Mouse (Mus musculus) liver, embryonic 16.5 days (tissue): ENCODE results near the gene Dctd. TPM values are rescaled to one million over a fixed set of nuclear protein-coding genes. Genes with fewer than 3 reads are reported as not detected.
A peak's percentile ranks its signal among the peaks of the same experiment; 100 is the strongest.

Experiments
- ATAC-seq: fragments of 200-750 bp; cut with Nextera tagmentation; 2 replicates; pipeline ENCODE4 v1.8.0; 2017; ENCODE audit warnings: low read depth, mild to moderate bottlenecking, moderate number of reproducible peaks, moderate library complexity
- H3K27ac ChIP-seq: fragments of 300-500 bp; sonication (generic); 2 replicates; pipeline ENCODE4 v1.5.1; 2014; ENCODE audit warnings: mild to moderate bottlenecking, low read length
- H3K27me3 ChIP-seq: fragments of 300-500 bp; sonication (generic); 2 replicates; pipeline ENCODE4 v1.6.1; 2014; ENCODE audit warnings: low read depth, low read length, mixed read lengths; ENCODE audit not compliant: control insufficient read depth, insufficient read depth
- H3K36me3 ChIP-seq: fragments of 300-500 bp; sonication (generic); 2 replicates; pipeline ENCODE4 v1.6.1; 2014; ENCODE audit warnings: mild to moderate bottlenecking; ENCODE audit not compliant: control insufficient read depth, insufficient read depth
- H3K4me1 ChIP-seq: fragments of 300-500 bp; sonication (generic); 2 replicates; pipeline ENCODE4 v1.6.1; 2014; ENCODE audit warnings: low read depth, low read length, mixed read lengths; ENCODE audit not compliant: control insufficient read depth
- H3K4me2 ChIP-seq: fragments of 300-500 bp; sonication (generic); 2 replicates; pipeline ENCODE4 v1.6.1; 2014; ENCODE audit warnings: low read depth, low read length, mixed read lengths
- H3K4me3 ChIP-seq: fragments of 300-500 bp; sonication (generic); 2 replicates; pipeline ENCODE4 v1.5.1; 2014; ENCODE audit warnings: low read depth, mild to moderate bottlenecking, low read length
- H3K9ac ChIP-seq: fragments of 300-500 bp; sonication (generic); 2 replicates; pipeline ENCODE4 v1.6.1; 2014; ENCODE audit warnings: low read depth, low read length
- H3K9me3 ChIP-seq: fragments of 300-500 bp; sonication (generic); replicated peaks from 2 replicates; pipeline ENCODE4 v1.6.1; 2016; ENCODE audit warnings: low read length; ENCODE audit not compliant: control insufficient read depth
- WGBS: fragments of 180-500 bp; shearing (Covaris S2); extraction: QIAGEN DNeasy Blood & Tissue Kit; methylation state at CpG from one replicate; pipeline ENCODE4 v1.1.7; 2014; ENCODE audit not compliant: insufficient replicate concordance; 5-methylcytosine and 5-hydroxymethylcytosine counted together
- polyA plus RNA-seq: library from polyadenylated mRNA; unstranded; fragments of >200 nt; fragmentation: Nextera tagmentation; extraction: Ambion mirVana; gene quantifications from 2 replicates; pipeline ENCODE4 v1.2.1, GENCODE M21; 2015

Gene Dctd
- polyA plus RNA-seq, 1 experiment from 2014 or later = 4.6 TPM

GRCm38 (mm10) chr8:48136804-48137650 is 38.1 kb downstream of the Dctd start:
- Histone ChIP-seq H3K27me3 (no peaks in the 10 kb centered on the region), H3K36me3 (no peaks in the 10 kb centered on the region)

DNA sequence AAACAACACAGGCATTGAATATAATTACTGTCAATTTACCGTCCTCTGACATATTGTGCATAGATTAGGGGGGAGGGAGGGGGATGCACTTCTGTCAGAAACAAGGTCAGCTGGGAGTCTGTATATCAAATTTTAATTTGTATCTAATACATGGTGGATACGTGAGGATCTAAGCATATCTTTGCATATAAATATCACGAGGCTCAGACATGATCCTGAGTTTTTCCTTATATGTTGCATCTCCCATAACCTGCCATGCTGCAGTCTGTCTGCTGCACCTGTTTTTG is 38.7 kb downstream of the Dctd start:
- ATAC-seq = no peak
- Histone ChIP-seq H3K27me3 (no peaks in the 10 kb centered on the region), H3K4me2 (no peak overlapping the region), H3K4me1 (no peaks in the 10 kb centered on the region), H3K4me3 (no peak overlapping the region), H3K9ac (no peak overlapping the region), H3K36me3 (no peaks in the 10 kb centered on the region), H3K27ac (no peak overlapping the region), H3K9me3 (no peaks in the 10 kb centered on the region)
- 67% methylated on average over 3 of the region's 3 CpGs for WGBS

More at GRCm38 (mm10) chr8:48136804-48137650, 38.1 kb downstream of the Dctd start:
- WGBS = 82% methylated on average over 30 of the region's 30 CpGs
- Histone ChIP-seq H3K4me3 (no peak overlapping the region), H3K4me1 (no peaks in the 10 kb centered on the region), H3K9ac (no peak overlapping the region), H3K9me3 (no peaks in the 10 kb centered on the region), H3K27ac (no peak overlapping the region), H3K4me2 (no peak overlapping the region)
- ATAC-seq = no peak

GRCm38 (mm10) chr8:48141023-48141422 is 42.1 kb downstream of the Dctd start:
- no peaks in the 10 kb centered on the region for H3K4me1 ChIP-seq
- WGBS = 80% methylated on average over 5 of the region's 5 CpGs
- no peak for ATAC-seq
- H3K27me3 ChIP-seq = no peaks in the 10 kb centered on the region
- H3K4me2 ChIP-seq = no peak overlapping the region
- no peaks in the 10 kb centered on the region for H3K36me3 ChIP-seq
- H3K27ac ChIP-seq = no peak overlapping the region
- H3K4me3 ChIP-seq = no peak overlapping the region
- no peak overlapping the region for H3K9ac ChIP-seq
- no peaks in the 10 kb centered on the region for H3K9me3 ChIP-seq

DNA sequence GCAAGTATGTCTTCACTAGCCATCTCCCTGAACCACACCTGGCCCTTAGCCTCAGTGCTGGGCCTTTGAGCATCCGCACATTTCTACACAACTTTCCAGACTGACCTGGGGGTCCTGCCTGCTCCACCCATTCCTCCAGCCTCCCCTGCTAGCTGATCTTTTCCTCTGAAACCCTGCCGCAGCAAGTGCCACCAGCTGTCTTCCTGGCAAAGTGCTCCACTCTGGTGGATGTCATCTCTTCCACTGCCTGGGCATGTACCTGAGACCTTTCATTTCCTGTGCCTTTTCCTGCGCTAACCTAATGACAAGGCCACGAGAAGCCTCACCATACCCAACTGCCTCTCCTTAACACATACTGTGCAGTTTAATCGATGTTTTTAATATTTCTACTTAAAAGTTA is 46.9 kb downstream of the Dctd start:
- WGBS = 67% methylated on average over 5 of the region's 5 CpGs

GRCm38 (mm10) chr8:48146449-48146848 is 47.6 kb downstream of the Dctd start:
- Histone ChIP-seq H3K27ac (no peak overlapping the region), H3K27me3 (no peaks in the 10 kb centered on the region), H3K4me2 (no peak overlapping the region), H3K36me3 (no peaks in the 10 kb centered on the region), H3K4me1 (no peaks in the 10 kb centered on the region), H3K4me3 (no peak overlapping the region), H3K9me3 (no peaks in the 10 kb centered on the region; the same call in 1 of the 2 replicates), H3K9ac (no peak overlapping the region)
- no peak for ATAC-seq
- 83% methylated on average over 10 of the region's 10 CpGs for WGBS

More for the DNA sequence above, 46.9 kb downstream of the Dctd start:
- H3K27ac ChIP-seq = no peak overlapping the region
- H3K4me1 ChIP-seq = no peaks in the 10 kb centered on the region
- H3K36me3 ChIP-seq = no peaks in the 10 kb centered on the region
- H3K4me3 ChIP-seq = no peak overlapping the region
- H3K4me2 ChIP-seq = no peak overlapping the region
- H3K9me3 ChIP-seq = no peaks in the 10 kb centered on the region; the same call in 1 of the 2 replicates
- ATAC-seq = no peak
- no peak overlapping the region for H3K9ac ChIP-seq
- no peaks in the 10 kb centered on the region for H3K27me3 ChIP-seq

GRCm38 (mm10) chr8:48152062-48152738 is 53.3 kb downstream of the Dctd start:
- no peaks in the 10 kb centered on the region for H3K36me3 ChIP-seq
- H3K4me1 ChIP-seq = no peaks in the 10 kb centered on the region
- 56% methylated on average over 19 of the region's 19 CpGs for WGBS
- H3K27ac ChIP-seq = no peak overlapping the region
- ATAC-seq = no peak
- H3K9ac ChIP-seq = no peak overlapping the region
- no peak overlapping the region for H3K4me2 ChIP-seq
- H3K4me3 ChIP-seq = no peak overlapping the region
- H3K27me3 ChIP-seq = no peaks in the 10 kb centered on the region
- no peaks in the 10 kb centered on the region; the same call in 1 of the 2 replicates for H3K9me3 ChIP-seq

- ATAC-seq = peak; percentile 37; the same call in 1 of the 2 replicates
- Histone ChIP-seq H3K4me1 (no peaks in the 10 kb centered on the region), H3K4me3 (no peak overlapping the region), H3K36me3 (no peaks in the 10 kb centered on the region), H3K27me3 (no peaks in the 10 kb centered on the region), H3K27ac (no peak overlapping the region), H3K9ac (no peak overlapping the region), H3K4me2 (no peak overlapping the region), H3K9me3 (no peaks in the 10 kb centered on the region; the same call in 1 of the 2 replicates)
- WGBS = 45% methylated on average over 15 of the region's 15 CpGs
Measured at GRCm38 (mm10) chr8:48153360-48154121, 54.6 kb downstream of the Dctd start.

- WGBS = 48% methylated on average over 10 of the region's 10 CpGs
- H3K27me3 ChIP-seq = no peaks in the 10 kb centered on the region
- no peaks in the 10 kb centered on the region for H3K9me3 ChIP-seq
- no peak overlapping the region for H3K4me3 ChIP-seq
- H3K4me1 ChIP-seq = no peaks in the 10 kb centered on the region
- no peak overlapping the region for H3K27ac ChIP-seq
- ATAC-seq = no peak
- no peaks in the 10 kb centered on the region for H3K36me3 ChIP-seq
- no peak overlapping the region for H3K4me2 ChIP-seq
- no peak overlapping the region for H3K9ac ChIP-seq
Measured at GRCm38 (mm10) chr8:48157718-48158117, 58.8 kb downstream of the Dctd start.
